Mouse (Mus musculus): ENCODE measurements at regions not wholly inside any gene's neighbourhood (a gene's known extent, or its start where the extent isn't known, plus 50 kb on each side); places are given as distances from the start of the nearest gene placed in this dataset.

DNA sequence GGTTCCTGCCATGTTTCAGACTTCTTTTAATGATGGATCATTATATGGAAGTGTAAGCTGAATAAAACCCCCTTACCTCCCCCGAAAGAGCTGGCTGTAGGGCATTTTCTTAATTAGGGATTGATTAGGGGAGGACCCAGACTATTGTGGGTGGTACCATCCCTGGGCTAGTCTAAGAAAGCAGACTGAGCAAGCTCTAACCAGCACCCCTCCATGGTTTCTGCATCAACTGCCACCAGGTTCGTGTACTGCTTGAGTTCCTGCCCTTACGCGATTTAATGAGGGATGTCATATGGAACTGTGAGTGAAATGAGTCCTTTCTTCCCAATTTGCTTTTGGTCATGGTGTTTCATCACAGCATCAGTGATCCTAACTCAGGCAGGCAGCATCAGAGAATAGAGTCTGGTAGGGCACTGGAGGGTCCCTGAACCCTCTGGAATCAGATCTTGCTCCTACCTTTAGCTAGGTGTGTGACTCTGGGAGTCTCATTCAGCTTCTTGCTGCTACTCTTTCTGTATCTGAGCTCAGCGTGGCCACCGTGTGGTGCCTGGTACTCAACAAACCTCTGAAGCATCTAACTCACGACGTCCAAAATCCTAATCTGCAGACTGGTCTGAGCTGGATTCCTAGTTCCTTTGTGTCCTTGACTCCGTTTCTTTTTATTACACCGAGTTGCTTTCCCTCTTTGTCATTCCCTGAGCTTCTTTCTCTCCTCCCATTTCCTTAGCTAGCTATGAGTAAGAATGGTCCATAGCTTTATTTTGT is 1884.0 kb upstream of the Lrrc6 start (continued):
- TF ChIP-seq CHD2 (IDR thresholded peaks at IDR 0.05; ENCODE audit: low read length) (no peak), CHD1 (IDR thresholded peaks at IDR 0.05; ENCODE audit: low read depth, low read length) (no peak), MAFK (IDR thresholded peaks at IDR 0.05; ENCODE audit: borderline replicate concordance, low read depth, low read length) (no peak), GABPA (IDR thresholded peaks at IDR 0.05; ENCODE audit: low read depth, low read length) (no peak)

GRCm38 (mm10) chr15:68375166-68375565 is 1874.5 kb upstream of the Lrrc6 start:
- Histone ChIP-seq H3K79me2 (ENCODE audit: control insufficient read depth, insufficient read depth, low read length, poor library complexity) (no peaks in the 10 kb centered on the region), H3K4me1 (ENCODE audit: control insufficient read depth in 1 of 2, insufficient read depth in 2 of 2, low read length in 2 of 2) (no peaks in the 10 kb centered on the region), H3K27ac (ENCODE audit: control insufficient read depth, low read depth, low read length) (no peak overlapping the region), H3K36me3 (ENCODE audit: control insufficient read depth in 1 of 2, insufficient read depth in 2 of 2, low read length in 2 of 2) (no peaks in the 10 kb centered on the region), H3K4me3 (ENCODE audit: control insufficient read depth in 1 of 2, insufficient read depth in 1 of 2, low read depth in 2 of 2, low read length in 2 of 2) (no peak overlapping the region), H3K9ac (ENCODE audit: control insufficient read depth, low read depth, low read length, poor library complexity, severe bottlenecking) (no peak overlapping the region), H3K9me3 (replicated peaks; ENCODE audit: insufficient read depth, low read length) (no peaks in the 10 kb centered on the region), H3K27me3 (ENCODE audit: control insufficient read depth in 1 of 2, insufficient read depth in 2 of 2, low read length in 2 of 2) (peaks cover 0 to 2% of the 10 kb centered on the region in 2 experiments; a peak in 1 of 4 replicates)
- TF ChIP-seq BHLHE40 (IDR thresholded peaks at IDR 0.05; ENCODE audit: borderline replicate concordance, low read depth, low read length) (no peak), ZC3H11A (IDR thresholded peaks at IDR 0.05; ENCODE audit: low read depth, low read length) (no peak), MAFK (IDR thresholded peaks at IDR 0.05; ENCODE audit: borderline replicate concordance, low read depth, low read length) (no peak), POLR2AphosphoS5 (IDR thresholded peaks at IDR 0.05; ENCODE audit: borderline replicate concordance, low read depth, low read length) (no peak), CHD1 (IDR thresholded peaks at IDR 0.05; ENCODE audit: low read depth, low read length) (no peak), MYC (IDR thresholded peaks at IDR 0.05; ENCODE audit: low read depth, low read length) (no peak), USF2 (IDR thresholded peaks at IDR 0.05; ENCODE audit: borderline replicate concordance in 1 of 2, insufficient read depth in 1 of 2, low read depth in 1 of 2, low read length in 2 of 2) (no peak), RAD21 (IDR thresholded peaks at IDR 0.05; ENCODE audit: low read depth, low read length) (no peak), GABPA (IDR thresholded peaks at IDR 0.05; ENCODE audit: low read depth, low read length) (no peak), TAL1 (IDR thresholded peaks at IDR 0.05; ENCODE audit: low read length) (no peak), POLR2AphosphoS2 (IDR thresholded peaks at IDR 0.05; ENCODE audit: low read length) (no peak), ZNF384 (IDR thresholded peaks at IDR 0.05; ENCODE audit: low read depth, low read length) (no peak), ELF1 (IDR thresholded peaks at IDR 0.05; ENCODE audit: low read depth, low read length) (no peak)
- no peak for DNase-seq (ENCODE audit: low read depth, low spot score)

GRCm38 (mm10) chr15:68366816-68367215 is 1866.1 kb upstream of the Lrrc6 start:
- Histone ChIP-seq H3K27ac (ENCODE audit: control insufficient read depth, low read depth, low read length) (no peak overlapping the region), H3K79me2 (ENCODE audit: control insufficient read depth, insufficient read depth, low read length, poor library complexity) (peaks cover 10% of the 10 kb centered on the region), H3K36me3 (ENCODE audit: control insufficient read depth in 1 of 2, insufficient read depth in 2 of 2, low read length in 2 of 2) (no peaks in the 10 kb centered on the region), H3K9me3 (replicated peaks; ENCODE audit: insufficient read depth, low read length) (no peaks in the 10 kb centered on the region), H3K4me3 (ENCODE audit: control insufficient read depth in 1 of 2, insufficient read depth in 1 of 2, low read depth in 2 of 2, low read length in 2 of 2) (no peak overlapping the region), H3K4me1 (ENCODE audit: control insufficient read depth in 1 of 2, insufficient read depth in 2 of 2, low read length in 2 of 2) (peaks cover 0 to 6% of the 10 kb centered on the region in 2 experiments; a peak in 1 of 4 replicates), H3K27me3 (ENCODE audit: control insufficient read depth in 1 of 2, insufficient read depth in 2 of 2, low read length in 2 of 2) (peaks cover 3 to 5% of the 10 kb centered on the region in 2 experiments; a peak in 2 of 4 replicates), H3K9ac (ENCODE audit: control insufficient read depth, low read depth, low read length, poor library complexity, severe bottlenecking) (no peak overlapping the region)
- TF ChIP-seq RAD21 (IDR thresholded peaks at IDR 0.05; ENCODE audit: low read depth, low read length): no peak
- no peak for TF ChIP-seq MYB (IDR thresholded peaks at IDR 0.05; ENCODE audit: low read depth, low read length)
- no peak for TF ChIP-seq POLR2AphosphoS2 (IDR thresholded peaks at IDR 0.05; ENCODE audit: low read length)
- no peak for DNase-seq (ENCODE audit: low read depth, low spot score)

Data from MEL (cell line).